Mouse (Mus musculus): ENCODE measurements around the gene Nolc1. TPM values are rescaled to one million over a fixed set of nuclear protein-coding genes. Genes with fewer than 3 reads are reported as not detected.

Gene Nolc1
- polyA plus RNA-seq, 1 experiment from 2014 or later, result 86.3 TPM

GRCm38 (mm10) chr19:46068054-46068453, 7.6 kb upstream of the Nolc1 start:
- WGBS, result 87% methylated on average over 10 of the region's 10 CpGs
- Histone ChIP-seq H3K9me3 (no peaks in the 10 kb centered on the region), H3K4me2 (replicated peaks) (no peak overlapping the region), H3K27ac (replicated peaks) (no peak overlapping the region), H3K36me3 (peaks cover 85% of the 10 kb centered on the region), H3K27me3 (no peaks in the 10 kb centered on the region), H3K9ac (replicated peaks) (no peak overlapping the region), H3K4me3 (no peak overlapping the region), H3K4me1 (no peaks in the 10 kb centered on the region)
- ATAC-seq (replicated peaks), result no peak

- H3K4me1 ChIP-seq, result peaks cover 22% of the 10 kb centered on the region
- 72% methylated on average over 7 of the region's 7 CpGs for WGBS
- no peak overlapping the region for H3K4me3 ChIP-seq
- no peak overlapping the region for H3K9ac ChIP-seq (replicated peaks)
- H3K27ac ChIP-seq (replicated peaks), result no peak overlapping the region
- no peak overlapping the region for H3K4me2 ChIP-seq (replicated peaks)
- H3K27me3 ChIP-seq, result no peaks in the 10 kb centered on the region
- no peaks in the 10 kb centered on the region for H3K9me3 ChIP-seq
- peaks cover 43% of the 10 kb centered on the region for H3K36me3 ChIP-seq
- ATAC-seq (replicated peaks), result no peak
These were observed 2.4 kb upstream of the Nolc1 start for GRCm38 (mm10) chr19:46073285-46073684.

GRCm38 (mm10) chr19:46074266-46074665, 1.4 kb upstream of the Nolc1 start:
- peaks cover 22% of the 10 kb centered on the region for H3K4me1 ChIP-seq
- ATAC-seq (replicated peaks), result no peak
- H3K9me3 ChIP-seq, result no peaks in the 10 kb centered on the region
- no peak overlapping the region for H3K4me2 ChIP-seq (replicated peaks)
- no peak overlapping the region for H3K9ac ChIP-seq (replicated peaks)
- WGBS, result 99% methylated on average over 5 of the region's 5 CpGs
- no peak overlapping the region for H3K4me3 ChIP-seq
- H3K27ac ChIP-seq (replicated peaks), result no peak overlapping the region
- peaks cover 42% of the 10 kb centered on the region for H3K36me3 ChIP-seq
- H3K27me3 ChIP-seq, result no peaks in the 10 kb centered on the region

- 58% methylated on average over 3 of the region's 3 CpGs for WGBS
- Histone ChIP-seq H3K27me3 (no peaks in the 10 kb centered on the region), H3K27ac (replicated peaks) (no peak overlapping the region), H3K4me2 (replicated peaks) (no peak overlapping the region), H3K9me3 (no peaks in the 10 kb centered on the region), H3K4me3 (no peak overlapping the region), H3K9ac (replicated peaks) (no peak overlapping the region), H3K36me3 (peaks cover 52% of the 10 kb centered on the region), H3K4me1 (peaks cover 22% of the 10 kb centered on the region)
- no peak for ATAC-seq (replicated peaks)
These were observed 2.9 kb downstream of the Nolc1 start for GRCm38 (mm10) chr19:46078535-46078934.

- Histone ChIP-seq H3K9me3 (no peaks in the 10 kb centered on the region), H3K9ac (replicated peaks) (no peak overlapping the region), H3K4me1 (no peaks in the 10 kb centered on the region), H3K27ac (replicated peaks) (no peak overlapping the region), H3K27me3 (no peaks in the 10 kb centered on the region), H3K4me3 (no peak overlapping the region), H3K4me2 (replicated peaks) (no peak overlapping the region), H3K36me3 (peaks cover 56% of the 10 kb centered on the region)
- ATAC-seq (replicated peaks), result no peak
- WGBS, result 94% methylated on average over 8 of the region's 8 CpGs
These were observed 9.5 kb downstream of the Nolc1 start for GRCm38 (mm10) chr19:46085185-46085584.

- Histone ChIP-seq H3K9me3 (no peaks in the 10 kb centered on the region), H3K4me1 (no peaks in the 10 kb centered on the region), H3K27me3 (no peaks in the 10 kb centered on the region), H3K9ac (replicated peaks) (no peak overlapping the region), H3K4me3 (no peak overlapping the region), H3K4me2 (replicated peaks) (no peak overlapping the region), H3K36me3 (peaks cover 44% of the 10 kb centered on the region), H3K27ac (replicated peaks) (no peak overlapping the region)
- no peak for ATAC-seq (replicated peaks)
- 56% methylated on average over 3 of the region's 3 CpGs for WGBS
These were observed 10.7 kb downstream of the Nolc1 start for GRCm38 (mm10) chr19:46086337-46086736.

GRCm38 (mm10) chr19:46087871-46088270, 12.2 kb downstream of the Nolc1 start:
- H3K4me1 ChIP-seq, result no peaks in the 10 kb centered on the region
- 77% methylated on average over 7 of the region's 7 CpGs for WGBS
- ATAC-seq (replicated peaks), result no peak

GRCm38 (mm10) chr19:46091641-46092040, 16.0 kb downstream of the Nolc1 start:
- Histone ChIP-seq H3K27ac (replicated peaks) (no peak overlapping the region), H3K36me3 (no peaks in the 10 kb centered on the region), H3K9ac (replicated peaks) (no peak overlapping the region), H3K4me3 (no peak overlapping the region), H3K27me3 (no peaks in the 10 kb centered on the region), H3K4me2 (replicated peaks) (no peak overlapping the region), H3K4me1 (no peaks in the 10 kb centered on the region), H3K9me3 (no peaks in the 10 kb centered on the region)
- WGBS, result 92% methylated on average over 4 of the region's 4 CpGs
- ATAC-seq (replicated peaks), result no peak

More at GRCm38 (mm10) chr19:46087871-46088270, 12.2 kb downstream of the Nolc1 start:
- Histone ChIP-seq H3K9ac (replicated peaks) (no peak overlapping the region), H3K4me2 (replicated peaks) (no peak overlapping the region), H3K9me3 (no peaks in the 10 kb centered on the region), H3K36me3 (peaks cover 29% of the 10 kb centered on the region), H3K27ac (replicated peaks) (no peak overlapping the region), H3K27me3 (no peaks in the 10 kb centered on the region), H3K4me3 (no peak overlapping the region)

GRCm38 (mm10) chr19:46094144-46094543, 18.5 kb downstream of the Nolc1 start:
- Histone ChIP-seq H3K4me2 (replicated peaks) (no peak overlapping the region), H3K9me3 (no peaks in the 10 kb centered on the region), H3K27ac (replicated peaks) (no peak overlapping the region), H3K27me3 (no peaks in the 10 kb centered on the region), H3K4me3 (no peak overlapping the region), H3K4me1 (no peaks in the 10 kb centered on the region), H3K9ac (replicated peaks) (no peak overlapping the region), H3K36me3 (no peaks in the 10 kb centered on the region)
- WGBS, result 99% methylated on average over 2 of the region's 2 CpGs
- ATAC-seq (replicated peaks), result no peak

- no peak overlapping the region for H3K4me3 ChIP-seq
- 92% methylated on average over 3 of the region's 4 CpGs for WGBS
- no peaks in the 10 kb centered on the region for H3K4me1 ChIP-seq
- no peak overlapping the region for H3K27ac ChIP-seq (replicated peaks)
- H3K27me3 ChIP-seq, result no peaks in the 10 kb centered on the region
- H3K36me3 ChIP-seq, result no peaks in the 10 kb centered on the region
- H3K4me2 ChIP-seq (replicated peaks), result no peak overlapping the region
- H3K9ac ChIP-seq (replicated peaks), result no peak overlapping the region
- no peaks in the 10 kb centered on the region for H3K9me3 ChIP-seq
- ATAC-seq (replicated peaks), result no peak
These were observed 19.6 kb downstream of the Nolc1 start for GRCm38 (mm10) chr19:46095291-46095690.

GRCm38 (mm10) chr19:46096396-46096795, 20.7 kb downstream of the Nolc1 start:
- H3K27me3 ChIP-seq, result no peaks in the 10 kb centered on the region
- no peaks in the 10 kb centered on the region for H3K9me3 ChIP-seq
- no peak overlapping the region for H3K27ac ChIP-seq (replicated peaks)
- H3K9ac ChIP-seq (replicated peaks), result no peak overlapping the region
- no peaks in the 10 kb centered on the region for H3K4me1 ChIP-seq
- ATAC-seq (replicated peaks), result no peak
- no peak overlapping the region for H3K4me3 ChIP-seq
- no peak overlapping the region for H3K4me2 ChIP-seq (replicated peaks)
- WGBS, result 89% methylated on average over 5 of the region's 5 CpGs
- H3K36me3 ChIP-seq, result no peaks in the 10 kb centered on the region

- no peak overlapping the region for H3K4me3 ChIP-seq
- no peak overlapping the region for H3K9ac ChIP-seq (replicated peaks)
- H3K9me3 ChIP-seq, result no peaks in the 10 kb centered on the region
- no peaks in the 10 kb centered on the region for H3K4me1 ChIP-seq
- WGBS, result 90% methylated on average over 3 of the region's 3 CpGs
- no peaks in the 10 kb centered on the region for H3K36me3 ChIP-seq
- no peaks in the 10 kb centered on the region for H3K27me3 ChIP-seq
- H3K4me2 ChIP-seq (replicated peaks), result no peak overlapping the region
- ATAC-seq (replicated peaks), result no peak
- H3K27ac ChIP-seq (replicated peaks), result no peak overlapping the region
These were observed 23.9 kb downstream of the Nolc1 start for GRCm38 (mm10) chr19:46099561-46099960.

GRCm38 (mm10) chr19:46103437-46104186, 27.9 kb downstream of the Nolc1 start:
- H3K4me3 ChIP-seq, result no peak overlapping the region
- WGBS, result 92% methylated on average over 6 of the region's 6 CpGs
- no peak overlapping the region for H3K9ac ChIP-seq (replicated peaks)
- no peaks in the 10 kb centered on the region for H3K9me3 ChIP-seq
- no peaks in the 10 kb centered on the region for H3K27me3 ChIP-seq
- H3K36me3 ChIP-seq, result no peaks in the 10 kb centered on the region
- ATAC-seq (replicated peaks), result no peak
- H3K4me1 ChIP-seq, result no peaks in the 10 kb centered on the region
- H3K4me2 ChIP-seq (replicated peaks), result no peak overlapping the region
- no peak overlapping the region for H3K27ac ChIP-seq (replicated peaks)
